Mouse (Mus musculus) left cerebral cortex, adult 8-10 months (tissue): ENCODE results near the gene Rabgef1. TPM values are rescaled to one million over a fixed set of nuclear protein-coding genes. Genes with fewer than 3 reads are reported as not detected.

Experiments
- DNase-seq, 2 experiments: peaks; one replicate each; pipeline ENCODE4 v3.0.0; 2022; ENCODE audit warnings: low spot score in 2 of 2
- total RNA-seq, 4 experiments: library from RNA; stranded (reverse); gene quantifications; 2 replicates each; pipeline ENCODE4 v1.2.4; 2022

Gene Rabgef1
- 10 to 100 TPM; 50.7 to 60.7 (median 53.0) TPM for total RNA-seq

GRCm38 (mm10) chr5:130171423-130171954 is at the start of gene Rabgef1:
Gene Rabgef1 (plus strand): TSS chr5:130171798.
- DNase-seq: peak; percentile 84 to 88

GRCm38 (mm10) chr5:130122355-130122754 is 49.2 kb upstream of the Rabgef1 start:
- DNase-seq: no peak

- no peak for DNase-seq
Observed at GRCm38 (mm10) chr5:130124271-130124670, 47.3 kb upstream of the Rabgef1 start.

GRCm38 (mm10) chr5:130128686-130129523 is 42.7 kb upstream of the Rabgef1 start:
- DNase-seq: no peak

DNA sequence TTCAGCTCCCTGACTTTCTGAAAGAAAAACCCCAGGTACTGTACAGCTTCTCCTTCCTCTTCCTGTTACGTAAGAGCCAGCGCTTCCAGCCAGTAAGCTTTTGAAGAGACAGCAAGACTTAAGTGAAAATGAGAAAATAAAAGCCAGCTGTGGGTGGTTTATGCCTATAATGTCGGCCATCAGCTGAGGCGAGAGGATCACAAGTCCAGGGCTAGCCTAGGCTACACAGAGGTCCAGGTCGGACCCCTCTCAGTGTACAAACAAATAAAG is 42.1 kb upstream of the Rabgef1 start:
- no peak for DNase-seq

GRCm38 (mm10) chr5:130136597-130136996 is 35.0 kb upstream of the Rabgef1 start:
- DNase-seq: no peak

- peak in 1 of 2 experiments; percentile 83 for DNase-seq
Observed at GRCm38 (mm10) chr5:130139393-130139792, 32.2 kb upstream of the Rabgef1 start.

DNA sequence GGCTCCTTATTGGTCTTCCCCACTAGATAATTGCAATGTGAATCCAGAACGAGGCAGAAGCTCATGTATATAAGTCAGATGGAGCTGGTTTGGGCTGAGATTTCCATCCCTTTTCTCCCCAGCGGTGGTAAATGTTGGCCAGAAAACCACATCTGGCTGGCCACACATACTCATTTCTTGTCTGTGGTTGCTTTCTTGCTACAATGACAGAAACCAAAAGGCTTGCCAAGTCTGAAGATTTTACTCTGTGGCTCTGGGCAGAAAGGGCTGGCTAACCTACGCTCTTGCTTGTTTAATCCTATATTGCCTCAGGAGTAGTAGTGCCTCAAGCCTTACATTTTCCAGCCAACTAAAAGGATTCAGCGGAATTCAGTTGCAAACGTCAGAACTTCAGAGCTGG is 30.5 kb upstream of the Rabgef1 start:
- DNase-seq: no peak

DNA sequence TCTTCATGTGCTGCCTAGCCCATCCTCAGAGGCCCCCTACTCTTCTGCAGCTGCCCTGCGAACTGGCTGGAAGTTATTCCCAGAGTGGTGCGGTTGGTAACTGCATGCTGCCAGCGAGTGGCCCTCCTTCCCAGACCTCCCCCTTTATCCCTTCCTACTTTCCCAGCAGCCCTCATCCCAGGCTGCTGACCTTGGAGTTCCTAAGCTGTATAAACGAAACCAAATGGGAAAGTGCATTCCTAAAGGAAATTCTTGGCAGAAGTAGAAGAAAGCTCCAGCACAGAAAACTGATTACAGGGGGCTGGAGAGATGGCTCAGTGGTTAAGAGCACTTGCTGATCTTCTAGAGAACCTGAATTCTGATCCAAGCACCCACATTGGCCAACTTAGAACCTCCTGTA is 29.6 kb upstream of the Rabgef1 start:
- DNase-seq: no peak

DNA sequence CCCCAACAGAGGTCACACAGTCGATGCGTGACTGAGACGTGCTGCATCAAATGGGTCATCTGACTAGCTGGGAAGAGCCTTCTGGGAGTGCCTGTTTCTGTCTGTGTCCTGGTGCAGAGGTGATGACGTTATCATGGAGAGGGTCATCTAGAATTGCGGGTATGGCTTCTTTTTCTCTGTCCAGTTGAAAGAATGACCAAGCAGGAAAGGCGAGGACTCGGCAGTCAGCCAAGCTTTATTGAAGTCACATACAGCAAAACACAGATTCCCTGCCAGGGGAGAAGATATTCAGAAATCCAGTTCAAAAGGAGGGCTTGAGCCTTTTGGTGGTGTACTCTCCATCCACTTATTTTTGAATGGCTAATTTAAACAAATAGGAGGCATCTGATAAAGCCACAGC is 28.5 kb upstream of the Rabgef1 start:
- no peak for DNase-seq

- DNase-seq: peak in 1 of 2 experiments; percentile 82
Observed at GRCm38 (mm10) chr5:130143977-130144333, 27.6 kb upstream of the Rabgef1 start.

DNA sequence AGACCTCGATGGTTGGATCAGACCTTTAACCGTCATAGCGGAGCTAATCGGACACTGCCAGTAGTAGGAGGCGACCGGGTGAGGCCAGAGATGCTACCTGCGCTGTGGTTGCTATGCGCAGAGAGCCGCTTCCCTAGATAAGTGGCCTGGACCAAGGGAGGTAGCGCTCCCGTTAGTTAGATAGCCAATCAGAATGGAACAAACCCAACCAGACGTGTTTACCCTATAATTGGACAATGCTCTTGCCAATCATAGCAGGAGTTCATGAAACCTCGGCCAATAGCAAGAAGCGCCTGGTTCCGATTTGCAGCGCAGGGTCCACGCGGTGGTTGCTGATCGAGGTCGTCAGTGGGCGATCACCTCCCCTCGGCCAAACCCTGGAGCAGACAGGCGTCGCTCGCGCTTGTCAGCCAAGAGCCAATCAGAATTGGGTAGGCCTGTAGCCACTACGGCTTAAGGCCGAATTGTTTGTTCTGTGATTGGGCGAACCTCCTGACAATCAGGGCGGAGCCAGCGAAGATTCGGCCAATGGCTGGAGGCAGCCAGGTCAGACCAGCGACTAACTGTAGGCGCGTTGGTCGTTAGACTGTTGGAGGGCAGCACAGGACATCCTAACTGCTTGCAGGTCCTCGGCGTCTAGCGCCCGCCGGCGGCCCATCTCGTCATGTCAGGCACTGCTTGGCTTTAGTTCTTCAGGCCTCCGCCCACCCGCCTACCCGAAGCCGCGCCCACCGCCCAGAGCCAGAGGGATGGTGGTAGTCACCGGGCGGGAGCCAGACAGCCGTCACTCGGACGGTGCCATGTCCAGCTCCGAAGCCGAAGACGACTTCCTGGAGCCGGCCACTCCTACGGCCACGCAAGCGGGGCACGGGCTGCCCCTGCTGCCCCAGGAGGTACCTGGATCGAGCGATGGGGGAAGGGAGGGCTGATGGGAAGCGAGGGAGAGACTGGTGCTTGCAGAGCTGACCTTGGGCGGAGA is 27.0 kb upstream of the Rabgef1 start, which contains the start of gene Kctd7:
Kctd7 (plus strand) TSS at position 528 of the 979 bp plus-strand sequence.
- DNase-seq: peak; percentile 92 to 99

DNA sequence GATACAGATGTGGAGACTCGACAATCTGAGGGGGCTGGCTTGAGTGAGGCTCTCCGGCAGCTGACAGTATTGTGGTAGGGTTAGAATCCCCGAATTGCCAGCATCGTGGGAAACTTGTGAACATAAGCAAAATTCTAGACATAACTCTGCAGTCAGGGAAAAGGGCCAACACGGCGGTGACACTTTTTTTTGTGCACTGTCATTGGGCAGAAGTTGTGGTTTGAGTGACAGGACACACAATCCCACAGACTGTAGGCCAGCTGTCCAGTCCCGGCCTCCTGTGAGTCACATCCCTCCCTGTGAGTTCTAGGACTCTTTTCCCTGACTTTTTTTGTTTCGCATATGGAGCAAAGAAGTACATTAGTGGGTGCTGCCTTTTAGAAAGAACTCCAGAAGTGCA is 25.6 kb upstream of the Rabgef1 start:
- peak in 1 of 2 experiments; percentile 52 for DNase-seq

GRCm38 (mm10) chr5:130149726-130150310 is 21.8 kb upstream of the Rabgef1 start:
- no peak for DNase-seq

- no peak for DNase-seq
Observed at GRCm38 (mm10) chr5:130154286-130154685, 17.3 kb upstream of the Rabgef1 start.

GRCm38 (mm10) chr5:130158545-130158944 is 13.1 kb upstream of the Rabgef1 start:
- no peak for DNase-seq

DNA sequence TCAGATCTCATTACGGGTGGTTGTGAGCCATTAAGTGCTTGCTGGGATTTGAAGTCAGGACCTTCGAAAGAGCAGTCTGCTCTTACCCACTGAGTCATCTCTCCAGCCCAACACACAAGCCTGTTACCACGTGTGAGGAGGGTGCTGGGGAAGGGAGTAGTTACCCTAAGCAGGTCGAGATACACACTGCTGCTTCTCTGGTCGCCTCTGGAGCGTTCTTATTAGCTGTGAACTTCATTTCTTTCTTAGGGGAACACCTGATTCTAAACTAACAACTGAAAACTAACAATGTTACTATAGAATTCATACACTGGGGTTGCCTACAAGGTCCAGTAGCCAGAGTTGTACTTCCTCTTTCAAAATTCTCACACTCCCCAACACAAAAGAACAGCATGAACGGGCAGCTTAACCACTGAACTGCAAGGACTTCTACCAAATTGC is 11.8 kb upstream of the Rabgef1 start:
- DNase-seq: no peak

DNA sequence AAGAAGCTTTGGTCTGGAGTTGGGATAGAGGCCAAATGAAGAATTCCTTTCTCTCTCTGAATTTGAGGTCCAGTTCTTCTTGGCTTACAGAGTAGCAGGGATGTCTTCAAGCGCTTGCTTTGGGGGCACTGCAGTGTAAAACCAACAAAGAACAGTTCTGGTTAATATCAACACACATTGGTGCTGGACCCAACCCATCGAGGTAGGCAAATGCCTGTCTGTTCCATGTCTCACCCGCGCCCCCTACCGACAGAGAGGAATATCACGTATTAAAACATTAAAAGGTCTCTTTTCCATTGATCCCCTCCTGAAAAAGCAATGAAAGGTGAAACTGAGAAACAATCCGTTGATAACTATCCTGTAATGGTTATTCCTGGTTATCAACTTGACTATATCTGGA is 7.9 kb upstream of the Rabgef1 start:
- peak; percentile 20 to 36 for DNase-seq

- DNase-seq: no peak
Observed at GRCm38 (mm10) chr5:130165213-130165612, 6.4 kb upstream of the Rabgef1 start.

- no peak for DNase-seq
Observed at GRCm38 (mm10) chr5:130169109-130169508, 2.5 kb upstream of the Rabgef1 start.

DNA sequence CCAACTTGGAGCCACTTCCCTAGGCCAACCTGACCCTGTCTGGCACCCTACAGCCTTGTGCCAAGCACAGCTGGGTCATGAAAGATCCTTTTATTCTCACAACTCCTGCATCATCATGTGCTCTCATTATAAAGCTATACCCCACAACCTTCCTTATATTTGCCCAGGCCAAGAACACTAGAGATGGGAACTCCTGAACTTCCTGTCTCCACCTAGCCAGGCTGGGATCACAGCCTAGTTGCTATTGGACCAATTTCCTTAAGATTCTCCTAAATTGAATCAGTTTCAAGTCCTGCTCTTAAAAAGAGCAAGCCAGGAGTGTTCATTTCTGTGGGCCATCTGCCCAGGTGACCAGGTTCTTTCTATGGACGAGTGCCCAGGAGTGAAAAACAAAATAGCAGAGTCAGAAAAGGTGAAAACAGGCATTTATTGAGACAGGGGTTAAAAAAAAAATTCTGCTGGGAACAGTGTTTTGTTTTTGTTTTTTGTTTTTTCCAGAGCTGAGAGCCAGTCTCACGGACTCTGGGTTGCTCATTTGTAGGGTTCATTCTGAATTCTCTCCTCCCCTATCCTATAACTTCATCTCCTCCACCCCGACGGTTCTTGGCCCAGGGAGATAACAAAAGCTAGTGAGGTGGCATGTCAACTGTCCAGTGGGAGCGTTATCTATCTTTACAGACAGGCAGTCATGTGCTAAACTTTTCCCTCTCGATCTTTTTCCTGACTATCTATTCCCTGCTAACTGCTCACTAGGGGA is 754 bp upstream of the Rabgef1 start:
- DNase-seq: no peak
